Mouse (Mus musculus): ENCODE measurements around the gene Acp5. TPM values are rescaled to one million over a fixed set of nuclear protein-coding genes. Genes with fewer than 3 reads are reported as not detected.
A peak's percentile ranks its signal among the peaks of the same experiment; 100 is the strongest.
"Not testable (repeated sequence)": the region's sequence is repeated elsewhere in the genome, so short reads cannot be mapped to it uniquely, and the experiment has no call there.

Gene Acp5
- 3.9 and 4.7 TPM in 2 replicates for total RNA-seq (2014; fragmentation: Nextera tagmentation)
- total RNA-seq (2017): 1.6 and 4.6 TPM in 2 replicates

- ATAC-seq (replicated peaks; ENCODE audit: poor library complexity, severe bottlenecking): no peak
These were observed at the start of gene Acp5 for GRCm38 (mm10) chr9:22135644-22136390. TSS of gene Acp5 (minus strand) at chr9:22135711.

- ATAC-seq (replicated peaks; ENCODE audit: poor library complexity, severe bottlenecking): no peak
These were observed 36.8 kb upstream of the Acp5 start for GRCm38 (mm10) chr9:22172318-22172717.

- no peak for ATAC-seq (replicated peaks; ENCODE audit: poor library complexity, severe bottlenecking)
These were observed 33.8 kb upstream of the Acp5 start for GRCm38 (mm10) chr9:22169327-22169726.

- no peak for ATAC-seq (replicated peaks; ENCODE audit: poor library complexity, severe bottlenecking)
These were observed 32.2 kb upstream of the Acp5 start for GRCm38 (mm10) chr9:22167751-22168150.

GRCm38 (mm10) chr9:22166686-22167085 is 31.2 kb upstream of the Acp5 start:
- ATAC-seq (replicated peaks; ENCODE audit: poor library complexity, severe bottlenecking): no peak

- no peak for ATAC-seq (replicated peaks; ENCODE audit: poor library complexity, severe bottlenecking)
These were observed 30.5 kb upstream of the Acp5 start for GRCm38 (mm10) chr9:22165964-22166363.

GRCm38 (mm10) chr9:22164711-22165668 is 29.5 kb upstream of the Acp5 start:
- peak; percentile 88 for ATAC-seq (replicated peaks; ENCODE audit: poor library complexity, severe bottlenecking)

- ATAC-seq (replicated peaks; ENCODE audit: poor library complexity, severe bottlenecking): peak; percentile 59
These were observed 27.4 kb upstream of the Acp5 start for GRCm38 (mm10) chr9:22162912-22163311.

- ATAC-seq (replicated peaks; ENCODE audit: poor library complexity, severe bottlenecking): no peak
These were observed 26.8 kb upstream of the Acp5 start for GRCm38 (mm10) chr9:22162305-22162704.

- ATAC-seq (replicated peaks; ENCODE audit: poor library complexity, severe bottlenecking): no peak
These were observed 25.8 kb upstream of the Acp5 start for GRCm38 (mm10) chr9:22161299-22161698.

GRCm38 (mm10) chr9:22157516-22158265 is 22.2 kb upstream of the Acp5 start:
- no peak for ATAC-seq (replicated peaks; ENCODE audit: poor library complexity, severe bottlenecking)

- ATAC-seq (replicated peaks; ENCODE audit: poor library complexity, severe bottlenecking): peak; percentile 97
These were observed 21.2 kb upstream of the Acp5 start, which contains the start of gene Pigyl for GRCm38 (mm10) chr9:22156497-22157245. TSS of gene Pigyl (plus strand) at chr9:22156846.

GRCm38 (mm10) chr9:22155614-22156013 is 20.1 kb upstream of the Acp5 start:
- ATAC-seq (replicated peaks; ENCODE audit: poor library complexity, severe bottlenecking): peak; percentile 53

- no peak for ATAC-seq (replicated peaks; ENCODE audit: poor library complexity, severe bottlenecking)
These were observed 18.3 kb upstream of the Acp5 start for GRCm38 (mm10) chr9:22153810-22154209.

GRCm38 (mm10) chr9:22150946-22151345 is 15.4 kb upstream of the Acp5 start:
- ATAC-seq (replicated peaks; ENCODE audit: poor library complexity, severe bottlenecking): no peak

GRCm38 (mm10) chr9:22150249-22150693 is 14.8 kb upstream of the Acp5 start:
- ATAC-seq (replicated peaks; ENCODE audit: poor library complexity, severe bottlenecking): not testable (repeated sequence)

GRCm38 (mm10) chr9:22149426-22150248 is 14.1 kb upstream of the Acp5 start:
- ATAC-seq (replicated peaks; ENCODE audit: poor library complexity, severe bottlenecking): no peak

GRCm38 (mm10) chr9:22144304-22144965 is 8.9 kb upstream of the Acp5 start:
- ATAC-seq (replicated peaks; ENCODE audit: poor library complexity, severe bottlenecking): peak; percentile 78

All from granulocyte monocyte progenitor cell, adult 5-6 weeks (primary cell).